Mouse (Mus musculus) embryonic facial prominence, embryonic 11.5 days (tissue): ENCODE results near the gene Gpd2. TPM values are rescaled to one million over a fixed set of nuclear protein-coding genes. Genes with fewer than 3 reads are reported as not detected.

Experiments
- ATAC-seq: fragments of 200-750 bp; cut with Nextera tagmentation; replicated peaks from 2 replicates; pipeline ENCODE4 v1.8.0; 2017; ENCODE audit warnings: low read depth; ENCODE audit not compliant: insufficient number of reproducible peaks, low FRiP score, low TSS enrichment
- DNase-seq: peaks from one replicate; pipeline ENCODE4 v3.0.0-alpha.2; 2015; ENCODE audit warnings: low spot score
- H3K27ac ChIP-seq: fragments of 300-500 bp; sonication (generic); replicated peaks from 2 replicates; pipeline ENCODE4 v1.5.1; 2014; ENCODE audit warnings: mild to moderate bottlenecking, low read depth, low read length, control low read depth
- H3K27me3 ChIP-seq: fragments of 300-500 bp; sonication (generic); 2 replicates; pipeline ENCODE4 v1.6.1; 2014; ENCODE audit warnings: mild to moderate bottlenecking, low read length, moderate library complexity, mixed read lengths; ENCODE audit not compliant: control insufficient read depth, insufficient read depth
- H3K36me3 ChIP-seq: fragments of 300-500 bp; sonication (generic); replicated peaks from 2 replicates; pipeline ENCODE4 v1.6.1; 2014; ENCODE audit warnings: low read depth, mild to moderate bottlenecking, low read length, moderate library complexity, mixed read lengths; ENCODE audit not compliant: control insufficient read depth, insufficient read depth
- H3K4me1 ChIP-seq: fragments of 300-500 bp; sonication (generic); 2 replicates; pipeline ENCODE4 v1.6.1; 2014; ENCODE audit warnings: low read length, mixed read lengths; ENCODE audit not compliant: control insufficient read depth, insufficient read depth
- H3K4me2 ChIP-seq: fragments of 300-500 bp; sonication (generic); 2 replicates; pipeline ENCODE4 v1.6.1; 2014; ENCODE audit warnings: low read depth, mild to moderate bottlenecking, control low read depth, low read length, moderate library complexity
- H3K4me3 ChIP-seq: fragments of 300-500 bp; sonication (generic); 2 replicates; pipeline ENCODE4 v1.5.1; 2014; ENCODE audit warnings: low read depth, low read length, control low read depth
- H3K9ac ChIP-seq: fragments of 300-500 bp; sonication (generic); replicated peaks from 2 replicates; pipeline ENCODE4 v1.6.1; 2014; ENCODE audit warnings: mild to moderate bottlenecking, control low read depth, low read length
- H3K9me3 ChIP-seq: fragments of 300-500 bp; sonication (generic); replicated peaks from 2 replicates; pipeline ENCODE4 v1.6.1; 2016; ENCODE audit warnings: mild to moderate bottlenecking, low read length, inconsistent platforms, mixed read lengths; ENCODE audit not compliant: control insufficient read depth
- WGBS: fragments of 180-500 bp; shearing (Covaris S2); extraction: QIAGEN DNeasy Blood & Tissue Kit; methylation state at CpG from one replicate; pipeline ENCODE4 v1.1.7; 2014; 5-methylcytosine and 5-hydroxymethylcytosine counted together
- polyA plus RNA-seq: library from polyadenylated mRNA; unstranded; fragments of >200 nt; fragmentation: Nextera tagmentation; extraction: Ambion mirVana; gene quantifications from 2 replicates; pipeline ENCODE4 v1.2.1, GENCODE M21; 2014

The Gpd2 gene
- polyA plus RNA-seq, 1 experiment from 2014 or later, result 17.5 TPM

DNA sequence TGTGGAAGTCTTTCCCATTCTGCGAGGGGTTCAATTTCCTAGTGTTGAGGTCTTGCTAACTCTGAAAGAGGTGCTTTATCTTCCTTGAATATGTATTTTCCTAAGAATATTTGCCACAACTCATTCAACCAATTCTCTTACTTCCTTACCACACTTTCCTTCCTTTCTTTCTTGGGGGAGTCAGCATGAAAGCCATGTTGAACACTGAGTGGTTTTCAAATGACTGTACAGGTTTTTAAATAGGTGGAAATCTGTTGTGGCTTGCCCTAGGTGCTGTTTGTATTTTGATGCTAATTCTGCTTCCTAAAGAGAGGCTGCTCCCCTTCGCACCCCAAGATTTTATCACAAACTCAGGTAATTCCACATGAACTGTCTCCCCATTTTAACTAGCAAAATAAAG, 174.1 kb downstream of the Gpd2 start:
- Histone ChIP-seq H3K4me2 (no peak overlapping the region), H3K36me3 (no peaks in the 10 kb centered on the region), H3K9me3 (no peaks in the 10 kb centered on the region), H3K4me3 (no peak overlapping the region), H3K9ac (no peak overlapping the region), H3K27me3 (no peaks in the 10 kb centered on the region), H3K27ac (no peak overlapping the region), H3K4me1 (no peaks in the 10 kb centered on the region)
- 82% methylated on average over 2 of the region's 2 CpGs for WGBS
- no peak for ATAC-seq
- DNase-seq, result no peak

DNA sequence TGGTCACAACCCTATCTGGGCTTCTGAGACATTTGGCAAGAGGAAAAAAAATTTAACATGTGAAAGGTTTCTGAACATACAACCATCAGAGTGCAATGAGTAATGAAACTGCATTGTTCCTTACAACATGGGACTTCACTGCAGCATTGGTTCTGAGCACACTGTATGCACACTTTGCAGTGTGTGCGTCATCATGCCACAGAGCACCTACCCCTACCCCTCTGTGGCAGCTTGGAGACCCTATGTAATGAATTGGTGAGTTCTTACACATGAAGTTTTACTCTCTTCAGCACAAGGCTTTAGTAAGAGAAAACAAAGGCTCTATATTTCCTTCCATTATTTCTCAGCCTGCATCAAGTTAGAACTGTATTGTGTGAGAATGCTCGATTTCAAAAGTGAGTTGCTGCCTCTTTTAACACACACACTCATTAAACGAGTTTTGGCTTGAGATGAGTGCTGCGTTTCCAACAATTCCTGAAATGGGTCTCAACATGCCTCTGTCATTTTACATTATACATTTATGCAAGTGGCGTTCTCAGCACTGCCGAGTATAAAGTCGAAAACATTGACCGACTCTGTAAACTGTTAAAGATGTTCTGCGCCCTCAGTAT, 177.2 kb downstream of the Gpd2 start:
- DNase-seq (no peak), ATAC-seq (no peak)
- no peaks in the 10 kb centered on the region for H3K27me3 ChIP-seq
- no peak overlapping the region for H3K27ac ChIP-seq
- H3K4me3 ChIP-seq, result no peak overlapping the region
- no peaks in the 10 kb centered on the region for H3K4me1 ChIP-seq
- no peak overlapping the region for H3K9ac ChIP-seq
- H3K9me3 ChIP-seq, result no peaks in the 10 kb centered on the region
- 84% methylated on average over 9 of the region's 9 CpGs for WGBS
- H3K4me2 ChIP-seq, result no peak overlapping the region
- H3K36me3 ChIP-seq, result no peaks in the 10 kb centered on the region

DNA sequence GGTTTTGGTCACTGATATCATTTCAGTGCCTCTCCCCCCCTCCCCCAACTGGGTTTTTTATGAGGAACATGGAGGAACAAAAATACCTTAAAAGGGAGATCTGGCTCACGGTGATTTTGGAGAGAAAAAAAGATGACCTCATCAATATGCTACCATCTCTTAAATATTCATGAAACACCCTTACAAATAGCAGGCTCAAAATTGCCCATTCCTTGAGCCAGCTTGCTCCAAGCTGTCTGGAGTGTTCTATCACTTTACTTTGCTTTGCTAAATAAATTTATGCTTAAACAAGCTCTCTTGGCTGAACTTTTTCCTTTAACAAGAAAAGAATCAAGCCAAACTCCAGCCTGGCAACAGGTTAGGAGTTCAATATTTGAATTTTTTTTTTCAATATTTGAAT, 179.3 kb downstream of the Gpd2 start:
- Histone ChIP-seq H3K9me3 (no peaks in the 10 kb centered on the region), H3K4me3 (no peak overlapping the region), H3K36me3 (no peaks in the 10 kb centered on the region), H3K4me1 (no peaks in the 10 kb centered on the region), H3K27me3 (no peaks in the 10 kb centered on the region), H3K9ac (no peak overlapping the region), H3K27ac (no peak overlapping the region), H3K4me2 (no peak overlapping the region)
- DNase-seq, result no peak
- no peak for ATAC-seq
- 86% methylated on average over 1 of the region's 1 CpGs for WGBS

Other genes with a start within 250 kb of the Gpd2 start
- 3.7 and 5.7 TPM in 2 replicates for gene Nr4a2, start 113.6 kb upstream of the Gpd2 start, polyA plus RNA-seq